Mouse (Mus musculus) lung, postnatal 36 days (tissue): ENCODE results near the gene Hba-a1.
"Not testable (repeated sequence)": the region's sequence is repeated elsewhere in the genome, so short reads cannot be mapped to it uniquely, and the experiment has no call there.

ENCODE experiments used
- DNase-seq: peaks from one replicate; pipeline ENCODE4 v3.0.0; 2022; ENCODE audit warnings: mixed read lengths

The Hba-a1 gene

GRCm38 (mm10) chr11:32265117-32265738 is 18.1 kb upstream of the Hba-a1 start:
- no peak for DNase-seq

GRCm38 (mm10) chr11:32266194-32266593 is 17.1 kb upstream of the Hba-a1 start:
- no peak for DNase-seq

GRCm38 (mm10) chr11:32266776-32267175 is 16.5 kb upstream of the Hba-a1 start:
- no peak for DNase-seq

- DNase-seq: peak; percentile 96
Measured at GRCm38 (mm10) chr11:32267188-32267884, 16.0 kb upstream of the Hba-a1 start, which contains the start of gene Nprl3. Gene Nprl3, minus strand, starts transcription at chr11:32267707.

DNA sequence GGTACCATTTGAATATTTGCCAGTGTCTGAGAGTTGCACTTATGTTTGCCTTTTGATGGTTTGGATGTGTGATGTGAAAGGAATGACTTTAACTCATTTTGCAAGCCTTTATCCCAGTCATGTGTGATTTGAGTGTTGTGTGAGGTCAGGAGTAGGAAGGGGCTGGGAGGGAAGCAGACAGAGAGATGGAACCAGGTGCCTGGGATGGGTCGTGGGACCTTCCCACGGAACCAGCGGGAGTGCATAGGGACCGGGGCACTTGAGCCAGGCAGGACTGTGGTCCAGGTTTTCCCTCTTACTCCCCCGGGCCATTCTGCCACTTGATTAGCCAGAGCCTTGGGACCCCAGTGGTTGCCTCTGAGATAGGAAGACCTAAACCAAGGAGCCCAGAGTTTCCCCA is 15.3 kb upstream of the Hba-a1 start:
- no peak for DNase-seq

DNA sequence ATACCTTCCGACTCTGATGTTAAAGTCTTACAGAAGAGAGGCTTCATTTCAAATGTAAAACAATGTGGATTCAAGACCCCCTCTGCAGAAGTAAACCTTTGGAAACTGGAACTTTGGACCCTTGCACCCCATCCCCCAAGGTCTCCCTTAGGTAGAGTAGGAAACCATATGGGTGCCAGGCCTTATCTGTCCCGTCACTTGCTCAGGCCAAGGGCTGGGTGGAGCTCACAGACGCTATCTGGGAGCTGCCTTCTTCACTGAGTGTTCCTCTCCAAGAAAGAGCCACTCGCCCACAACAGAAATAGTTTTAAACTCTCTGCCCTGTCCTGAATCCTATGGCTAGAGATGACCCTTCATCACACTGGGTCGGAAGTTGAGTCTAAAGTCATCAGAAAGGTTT is 14.4 kb upstream of the Hba-a1 start:
- no peak for DNase-seq

DNA sequence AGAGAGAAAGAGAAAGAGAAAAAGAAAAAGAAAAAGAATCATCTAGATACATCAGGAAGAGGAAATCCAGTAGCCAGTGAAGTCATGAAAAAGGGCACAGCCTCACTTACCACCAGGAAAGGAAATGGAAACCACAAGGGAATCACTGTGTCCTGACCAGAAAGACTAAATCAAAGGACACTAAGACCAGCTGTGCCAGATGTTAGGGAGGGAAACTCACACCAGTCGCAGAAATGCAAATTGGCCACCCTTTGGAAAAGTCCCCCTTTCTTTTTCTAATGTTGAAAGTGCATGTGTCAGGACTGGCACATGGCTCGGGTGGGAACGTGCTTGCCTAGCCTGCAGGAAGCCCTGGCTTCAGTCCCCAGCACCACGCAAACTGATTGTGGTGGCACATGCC is 12.1 kb upstream of the Hba-a1 start:
- DNase-seq: no peak

- no peak for DNase-seq
Measured at GRCm38 (mm10) chr11:32276347-32276746, 7.0 kb upstream of the Hba-a1 start, which contains the start of gene Hba-x. Gene Hba-x, plus strand, starts transcription at chr11:32276400.

- no peak for DNase-seq
Measured at GRCm38 (mm10) chr11:32277736-32278457, 5.4 kb upstream of the Hba-a1 start.

- DNase-seq: no peak
Measured at GRCm38 (mm10) chr11:32278458-32278957, 4.8 kb upstream of the Hba-a1 start.

DNA sequence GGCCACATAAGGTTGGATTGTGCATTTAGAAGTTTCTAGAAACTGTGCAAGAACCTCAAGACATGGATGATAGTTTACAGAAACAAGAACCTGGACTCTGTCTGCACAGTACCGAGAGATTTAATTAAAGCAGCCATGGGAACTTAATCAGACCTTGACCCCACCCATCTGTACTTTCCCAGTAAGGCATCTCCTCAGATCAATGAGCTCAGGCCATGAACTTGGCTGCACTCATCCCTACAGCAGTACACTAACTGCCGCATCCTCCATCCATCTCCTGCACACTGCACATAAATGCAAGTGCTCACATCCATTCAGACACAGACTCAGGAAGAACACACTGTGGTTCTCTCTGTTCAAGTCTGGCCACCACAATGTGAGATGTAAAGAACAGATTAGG is 2.7 kb upstream of the Hba-a1 start:
- no peak for DNase-seq

- no peak for DNase-seq
Measured at GRCm38 (mm10) chr11:32281416-32282144, 1.7 kb upstream of the Hba-a1 start.

DNA sequence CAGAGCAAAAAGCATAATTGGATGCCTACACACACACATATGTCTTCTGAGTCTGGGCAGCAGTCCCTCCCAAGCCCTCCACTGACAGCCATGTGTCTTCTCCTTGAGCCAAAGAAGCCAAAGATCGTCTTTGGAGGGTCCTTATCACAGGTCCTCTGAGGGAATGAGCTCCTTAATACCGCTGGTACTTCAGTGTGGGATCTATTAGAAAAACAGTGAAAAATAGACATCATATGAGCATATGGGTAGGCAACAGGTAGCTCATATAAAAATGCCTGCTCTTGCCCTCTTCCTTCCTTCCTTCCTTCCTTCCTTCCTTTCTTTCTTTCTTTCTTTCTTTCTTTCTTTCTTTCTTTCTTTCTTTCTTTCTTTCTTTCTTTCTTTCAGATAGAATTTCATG is 1.3 kb downstream of the Hba-a1 start:
- not testable (repeated sequence) for DNase-seq

GRCm38 (mm10) chr11:32285031-32285775 is 1.9 kb downstream of the Hba-a1 start:
- no peak for DNase-seq

GRCm38 (mm10) chr11:32285887-32286286 is 2.6 kb downstream of the Hba-a1 start:
- DNase-seq: not testable (repeated sequence)

- peak; percentile 88 for DNase-seq
Measured at GRCm38 (mm10) chr11:32286695-32287492, 3.6 kb downstream of the Hba-a1 start, which contains the start of gene Hbq1b. Gene Hbq1b, plus strand, starts transcription at chr11:32286965.

- DNase-seq: no peak
Measured at GRCm38 (mm10) chr11:32287493-32287825, 4.1 kb downstream of the Hba-a1 start.

- not testable (repeated sequence) for DNase-seq
Measured at GRCm38 (mm10) chr11:32292819-32293218, 9.5 kb downstream of the Hba-a1 start.

- not testable (repeated sequence) for DNase-seq
Measured at GRCm38 (mm10) chr11:32293479-32293878, 10.2 kb downstream of the Hba-a1 start.

DNA sequence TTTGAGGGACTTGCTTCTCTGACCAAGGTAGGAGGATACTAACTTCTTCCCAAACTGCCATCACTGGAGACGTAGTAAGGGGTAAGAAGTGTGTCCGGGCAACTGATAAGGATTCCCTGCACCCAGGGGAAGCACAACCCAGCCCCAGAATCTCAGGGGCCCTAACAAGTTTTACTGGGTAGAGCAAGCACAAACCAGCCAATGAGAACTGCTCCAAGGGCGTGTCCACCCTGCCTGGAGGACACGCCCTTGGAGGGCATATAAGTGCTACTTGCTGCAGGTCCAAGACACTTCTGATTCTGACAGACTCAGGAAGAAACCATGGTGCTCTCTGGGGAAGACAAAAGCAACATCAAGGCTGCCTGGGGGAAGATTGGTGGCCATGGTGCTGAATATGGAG is 12.9 kb downstream of the Hba-a1 start, which contains the start of gene Hba-a2:
TSS of gene Hba-a2 (plus strand) at position 287 of the 400 bp plus-strand sequence.
- not testable (repeated sequence) for DNase-seq

DNA sequence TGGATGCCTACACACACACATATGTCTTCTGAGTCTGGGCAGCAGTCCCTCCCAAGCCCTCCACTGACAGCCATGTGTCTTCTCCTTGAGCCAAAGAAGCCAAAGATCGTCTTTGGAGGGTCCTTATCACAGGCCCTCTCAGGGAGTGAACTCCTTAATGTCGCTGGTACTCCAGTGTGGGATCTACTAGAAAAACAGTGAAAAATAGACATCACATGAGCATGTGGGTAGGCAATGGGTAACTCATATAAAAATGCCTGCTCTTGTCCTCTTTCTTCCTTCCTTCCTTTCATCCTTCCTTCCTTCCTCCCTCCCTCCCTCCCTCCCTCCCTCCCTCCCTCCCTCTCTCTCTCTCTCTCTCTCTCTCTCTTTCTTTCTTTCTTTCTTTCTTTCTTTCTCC is 14.1 kb downstream of the Hba-a1 start:
- not testable (repeated sequence) for DNase-seq
